Mouse (Mus musculus): ENCODE measurements around the gene Klf13.

Gene Klf13

GRCm38 (mm10) chr7:63947514-63948487 lies 9.1 kb upstream of the Klf13 start:
- no peak for DNase-seq

GRCm38 (mm10) chr7:63943946-63944345 lies 5.2 kb upstream of the Klf13 start:
- DNase-seq, result no peak

- DNase-seq, result no peak
Observed at GRCm38 (mm10) chr7:63941501-63941900, 2.8 kb upstream of the Klf13 start.

- no peak for DNase-seq
Observed at GRCm38 (mm10) chr7:63941050-63941449, 2.3 kb upstream of the Klf13 start.

- no peak for DNase-seq
Observed at GRCm38 (mm10) chr7:63940321-63940720, 1.6 kb upstream of the Klf13 start.

GRCm38 (mm10) chr7:63939397-63939951 lies 759 bp upstream of the Klf13 start:
- peak; percentile 94 for DNase-seq

DNA sequence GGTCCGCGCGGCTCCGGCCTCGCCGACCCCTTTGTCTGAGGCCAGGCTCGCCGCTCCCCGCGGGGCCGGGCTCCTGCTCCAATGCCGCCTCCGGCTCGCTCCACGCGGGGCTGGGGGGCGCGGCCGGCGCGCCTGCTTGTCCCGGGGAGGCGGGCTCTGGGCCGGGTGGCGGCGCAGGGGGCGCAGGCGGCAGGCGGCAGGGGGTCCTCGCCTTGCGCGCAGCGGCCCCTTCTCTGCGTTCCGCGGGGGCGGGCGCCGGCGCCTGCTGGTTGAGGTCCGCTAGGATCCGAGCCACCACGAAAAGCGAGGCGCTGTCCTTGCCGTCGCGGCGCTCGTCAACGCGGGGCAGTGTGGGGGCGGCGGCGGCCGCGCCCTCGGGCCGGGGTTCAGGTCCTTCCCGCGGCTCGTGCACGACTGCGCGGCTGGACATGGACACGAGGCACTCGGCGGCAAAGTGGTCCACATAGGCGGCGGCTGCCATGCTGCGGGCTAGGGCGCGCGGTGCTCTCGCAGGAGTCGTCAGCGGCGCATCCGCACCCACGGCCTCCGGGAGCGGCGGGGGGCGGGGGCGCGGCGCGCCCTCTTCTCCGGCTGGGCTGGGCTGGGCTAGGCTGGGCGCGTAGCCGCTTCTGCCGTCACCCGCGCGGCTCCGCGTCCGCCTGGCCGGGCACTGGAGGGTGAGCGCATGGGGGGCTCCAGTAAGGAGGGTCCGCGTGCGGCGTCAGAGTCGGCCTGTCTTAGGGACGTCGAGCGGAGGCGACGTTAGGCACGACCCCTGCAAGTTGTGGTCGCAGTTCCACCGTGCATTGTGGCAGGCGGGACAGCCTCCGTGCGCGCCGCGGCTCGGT lies 425 bp downstream of the Klf13 start:
- peak; percentile 72 for DNase-seq

DNA sequence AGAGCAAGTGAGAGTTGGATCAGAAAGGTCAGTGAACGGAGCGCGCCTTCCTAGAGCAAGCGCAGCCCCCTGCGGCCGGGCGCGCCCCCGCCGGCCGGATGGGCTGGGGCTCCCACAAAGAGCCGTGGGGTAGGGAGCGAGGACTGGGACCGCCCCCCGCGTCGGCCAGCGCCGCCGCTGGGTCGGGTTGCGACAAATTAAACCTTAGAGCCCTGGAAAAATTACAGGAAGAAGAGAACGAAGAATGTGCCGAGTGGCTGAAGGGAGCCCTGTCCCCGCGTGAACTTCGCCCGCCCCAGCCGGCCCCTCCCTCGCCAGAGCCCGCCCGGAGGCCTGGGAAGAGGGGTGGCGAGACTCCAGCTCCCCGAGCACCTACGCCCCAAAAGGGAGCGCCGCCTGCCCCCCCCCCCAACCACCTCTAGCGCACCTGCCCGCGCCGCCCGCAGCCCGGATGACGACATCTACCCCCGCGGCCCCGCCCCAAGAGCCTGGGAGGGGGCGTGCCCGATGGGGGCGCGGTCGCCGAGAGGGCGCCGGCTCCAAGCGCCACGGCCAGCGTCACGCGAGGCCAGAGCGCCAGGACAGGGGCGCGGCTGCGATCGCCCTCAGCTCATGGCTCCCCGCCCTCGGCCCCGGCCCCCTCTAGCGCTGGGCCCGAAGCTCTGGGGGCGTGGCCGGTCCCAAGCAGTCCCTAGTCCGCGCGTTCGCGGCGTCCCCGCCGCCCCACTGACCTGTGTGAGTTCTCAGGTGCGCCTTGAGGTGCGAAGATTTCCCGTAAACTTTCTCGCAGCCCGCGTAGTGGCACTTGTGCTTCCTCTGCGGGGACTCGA lies 1.3 kb downstream of the Klf13 start:
- peak; percentile 94 for DNase-seq

GRCm38 (mm10) chr7:63936986-63937235 lies 1.8 kb downstream of the Klf13 start:
- no peak for DNase-seq

GRCm38 (mm10) chr7:63936188-63936985 lies 2.3 kb downstream of the Klf13 start:
- DNase-seq, result peak; percentile 80

DNA sequence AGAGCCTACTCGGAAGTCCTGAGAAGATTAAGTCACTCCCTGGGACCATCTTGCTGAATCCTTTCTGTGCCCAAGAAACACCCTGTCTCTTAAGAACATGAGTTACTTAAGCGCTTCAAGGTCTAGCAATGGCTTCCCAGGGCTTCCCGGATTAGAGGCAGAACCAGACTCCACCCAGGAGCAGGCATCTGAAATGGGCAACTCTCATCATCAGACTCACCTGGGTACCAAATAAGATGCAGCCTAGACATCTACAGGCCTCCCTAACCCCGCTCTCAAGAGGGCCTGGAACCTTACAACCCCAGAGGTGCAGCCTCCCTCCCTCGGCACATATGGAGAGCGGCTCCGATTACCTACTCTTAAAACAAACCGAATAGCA lies 2.9 kb downstream of the Klf13 start:
- DNase-seq, result peak; percentile 38

- DNase-seq, result no peak
Observed at GRCm38 (mm10) chr7:63934530-63934929, 4.2 kb downstream of the Klf13 start.

DNA sequence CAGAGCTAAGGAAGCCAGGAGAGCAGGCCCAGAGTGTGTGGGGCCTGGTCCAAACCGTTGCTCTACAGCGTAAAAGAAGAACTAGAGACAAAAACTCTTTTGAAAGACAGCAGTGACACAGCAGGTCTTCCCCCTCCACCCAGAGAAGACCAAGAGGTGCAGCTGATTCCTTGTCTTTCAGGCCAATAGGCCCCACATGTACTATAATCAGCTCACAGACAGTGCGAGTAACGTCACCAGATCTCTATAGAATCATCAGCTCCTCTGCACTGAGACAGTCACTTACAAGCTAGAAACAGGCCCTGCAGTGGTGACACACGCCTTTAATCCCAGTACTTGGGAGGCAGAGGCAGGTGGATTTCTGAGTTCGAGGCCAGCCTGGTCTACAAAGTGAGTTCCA lies 4.8 kb downstream of the Klf13 start:
- no peak for DNase-seq

DNA sequence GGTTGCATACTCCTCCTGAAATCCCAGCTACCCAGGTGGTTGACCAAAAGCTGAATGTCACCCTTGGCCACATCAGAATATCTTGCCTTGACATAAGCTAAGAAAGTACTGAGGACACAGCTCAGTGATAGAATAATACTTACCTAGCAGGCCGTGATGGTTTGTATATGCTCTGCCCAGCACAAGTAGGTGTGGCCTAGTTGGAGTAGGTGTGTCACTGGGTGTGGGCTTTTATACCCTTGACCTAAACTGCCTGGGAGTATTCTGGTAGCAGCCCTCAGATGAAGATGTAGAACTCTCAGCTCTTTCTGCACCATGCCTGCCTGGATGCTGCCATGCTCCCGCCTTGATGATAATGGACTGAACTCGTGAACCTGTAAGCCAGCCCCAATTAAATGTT lies 6.3 kb downstream of the Klf13 start:
- DNase-seq, result no peak

GRCm38 (mm10) chr7:63930766-63931165 lies 7.9 kb downstream of the Klf13 start:
- no peak for DNase-seq

- DNase-seq, result peak; percentile 60
Observed at GRCm38 (mm10) chr7:63930132-63930531, 8.6 kb downstream of the Klf13 start.

DNA sequence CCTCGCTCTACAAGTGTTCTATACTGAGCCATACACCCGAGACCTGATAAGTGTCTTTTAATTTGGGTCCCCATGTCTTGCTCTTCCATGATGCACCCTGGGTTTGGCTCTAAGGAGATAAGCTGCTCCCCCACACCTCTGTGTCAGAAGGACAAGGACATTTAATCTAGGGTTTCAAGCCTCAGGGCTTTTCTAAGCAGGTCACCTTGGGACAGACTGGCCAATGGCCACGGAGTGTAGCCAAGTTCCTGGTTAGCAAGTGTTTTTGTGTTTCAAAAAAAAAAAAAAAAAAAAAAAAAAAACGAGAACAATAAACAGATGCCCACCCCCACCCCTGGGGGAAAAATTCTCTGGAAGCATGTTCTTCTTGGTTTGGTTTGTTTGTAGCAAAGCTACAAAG lies 9.6 kb downstream of the Klf13 start:
- no peak for DNase-seq

- no peak for DNase-seq
Observed at GRCm38 (mm10) chr7:63927121-63927520, 11.6 kb downstream of the Klf13 start.

DNA sequence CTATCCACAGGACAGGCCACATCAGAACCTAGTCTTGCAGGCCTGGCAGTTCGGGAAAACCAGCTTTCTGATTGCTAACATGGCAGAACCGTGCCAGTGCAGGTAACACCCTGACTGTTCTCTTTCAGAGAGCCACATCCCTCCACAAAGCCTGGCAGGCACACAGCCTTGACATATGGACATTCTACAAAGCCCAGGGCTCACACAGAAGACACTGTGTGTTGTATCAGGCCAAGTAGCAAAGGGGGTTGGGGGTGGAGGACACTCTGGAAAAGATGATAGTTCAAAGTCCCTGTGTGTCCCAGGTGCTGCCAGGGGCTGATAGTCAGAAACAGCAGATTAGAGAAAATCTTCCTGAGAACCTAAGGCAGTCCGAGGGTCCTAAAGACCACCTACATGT lies 12.2 kb downstream of the Klf13 start:
- no peak for DNase-seq

DNA sequence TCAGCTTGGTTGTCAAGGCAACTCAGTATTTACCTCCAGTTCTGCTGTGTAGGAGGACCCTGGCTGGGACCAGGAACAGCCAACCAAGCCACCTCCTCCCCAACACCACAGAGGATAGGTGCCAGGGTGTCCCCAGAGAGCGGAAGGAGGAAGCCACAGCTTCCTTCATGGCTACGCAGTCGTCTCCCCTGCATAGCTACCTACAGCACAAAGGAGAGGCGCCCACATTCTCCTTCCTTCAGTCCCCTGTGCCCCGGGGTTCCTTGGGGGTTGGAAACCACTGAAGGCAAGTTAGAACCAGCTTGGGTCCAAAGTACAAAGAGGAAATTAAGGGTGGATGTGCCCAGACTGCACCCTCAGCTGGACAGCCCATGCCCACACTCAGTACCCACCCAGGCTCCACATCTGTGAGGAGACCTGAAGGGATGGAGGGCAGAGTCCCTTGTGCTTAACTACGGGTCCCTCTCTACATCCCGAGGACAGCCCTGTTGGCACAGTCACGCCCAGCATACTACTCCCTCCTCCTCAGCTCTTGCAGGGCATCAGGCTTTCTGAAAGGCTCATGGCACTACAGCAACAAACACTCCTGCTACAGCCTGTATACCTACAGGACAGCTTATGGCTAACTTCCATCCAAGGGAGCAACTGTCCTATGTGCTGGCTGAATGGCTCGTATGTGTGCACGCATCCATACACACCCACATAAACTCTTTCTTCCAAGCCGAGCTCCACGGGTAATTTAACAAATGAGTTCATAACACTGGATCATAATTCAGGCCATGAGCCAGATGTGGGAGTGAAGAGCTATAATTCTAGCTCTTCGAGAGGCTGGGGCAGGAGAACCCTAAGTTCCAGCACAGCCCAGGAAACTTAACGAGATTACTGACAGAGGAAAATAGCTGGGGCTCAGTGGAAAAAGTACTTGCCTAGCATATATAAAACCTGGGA lies 13.0 kb downstream of the Klf13 start:
- peak; percentile 74 for DNase-seq

Measured in thymus, postnatal 25 days (tissue).